Mouse (Mus musculus) left cerebral cortex, postnatal 10 days (tissue): ENCODE results near the gene Tbl2. TPM values are rescaled to one million over a fixed set of nuclear protein-coding genes. Genes with fewer than 3 reads are reported as not detected.

Experiments used
- microRNA-seq: library from miRNA; unstranded; fragments of <30 nt; microRNA quantifications from one replicate; pipeline ENCODE4 v1.2.0, GENCODE M21; 2022
- total RNA-seq, 2 experiments: library from RNA; stranded (reverse); gene quantifications; 2 replicates each; pipeline ENCODE4 v1.2.3; 2021

The Tbl2 gene
- total RNA-seq, 2 experiments from 2014 or later, result 23.3 to 23.6 TPM

Small RNA genes within 50 kb of the gene (microRNA-seq; reads per million reads assigned to microRNA genes)
- gene Gm25315, result not detected

Other genes with a start within 250 kb of the Tbl2 start
- gene Tmem270, start 242.9 kb upstream of the Tbl2 start, total RNA-seq, result not detected
- gene Cldn13, start 234.1 kb upstream of the Tbl2 start, total RNA-seq, result not detected
- 1 to 10 TPM; 8.7 to 8.9 TPM for gene Mettl27, start 217.3 kb upstream of the Tbl2 start, total RNA-seq
- gene Cldn4, start 202.7 kb upstream of the Tbl2 start, total RNA-seq, result not detected
- gene Cldn3, start 163.4 kb upstream of the Tbl2 start, total RNA-seq, result 1 to 10 TPM; 1.0 to 2.3 TPM
- 10 to 100 TPM; 49.8 to 52.5 TPM for gene Abhd11, start 140.5 kb upstream of the Tbl2 start, total RNA-seq
- gene Stx1a, start 126.2 kb upstream of the Tbl2 start, total RNA-seq, result 100 to 1,000 TPM; 367 to 390 TPM
- gene Dnajc30, start 85.5 kb upstream of the Tbl2 start, total RNA-seq, result 10 to 100 TPM; 37.5 to 38.1 TPM
- gene Bud23, start 84.7 kb upstream of the Tbl2 start, total RNA-seq, result 10 to 100 TPM; 39.7 to 50.1 TPM
- gene Vps37d, start 71.4 kb upstream of the Tbl2 start, total RNA-seq, result 10 to 100 TPM; 28.9 to 32.7 TPM
- 1 to 10 TPM; 3.6 to 4.0 TPM for gene Mlxipl, start 59.8 kb upstream of the Tbl2 start, total RNA-seq
- 10 to 100 TPM; 29.4 to 33.0 TPM for gene Bcl7b, start 18.6 kb downstream of the Tbl2 start, total RNA-seq
- 10 to 100 TPM; 44.6 to 45.7 TPM for gene Baz1b, start 37.6 kb downstream of the Tbl2 start, total RNA-seq
- gene Fzd9, start 101.6 kb downstream of the Tbl2 start, total RNA-seq, result 1 to 10 TPM; 8.8 to 9.0 TPM
- under 1 TPM in 1 of 2 experiments, not detected in 1; 0.65 TPM for gene Fkbp6, start 200.4 kb downstream of the Tbl2 start, total RNA-seq
- not detected for gene Trim50, start 203.6 kb downstream of the Tbl2 start, total RNA-seq
- 10 to 100 TPM; 20.4 to 25.7 TPM for gene Nsun5, start 220.3 kb downstream of the Tbl2 start, total RNA-seq
- gene Pom121, start 244.9 kb downstream of the Tbl2 start, total RNA-seq, result 10 to 100 TPM; 37.5 to 39.1 TPM